ENCODE assay signal across 19 mouse cellular contexts in the genomic region with DNA sequence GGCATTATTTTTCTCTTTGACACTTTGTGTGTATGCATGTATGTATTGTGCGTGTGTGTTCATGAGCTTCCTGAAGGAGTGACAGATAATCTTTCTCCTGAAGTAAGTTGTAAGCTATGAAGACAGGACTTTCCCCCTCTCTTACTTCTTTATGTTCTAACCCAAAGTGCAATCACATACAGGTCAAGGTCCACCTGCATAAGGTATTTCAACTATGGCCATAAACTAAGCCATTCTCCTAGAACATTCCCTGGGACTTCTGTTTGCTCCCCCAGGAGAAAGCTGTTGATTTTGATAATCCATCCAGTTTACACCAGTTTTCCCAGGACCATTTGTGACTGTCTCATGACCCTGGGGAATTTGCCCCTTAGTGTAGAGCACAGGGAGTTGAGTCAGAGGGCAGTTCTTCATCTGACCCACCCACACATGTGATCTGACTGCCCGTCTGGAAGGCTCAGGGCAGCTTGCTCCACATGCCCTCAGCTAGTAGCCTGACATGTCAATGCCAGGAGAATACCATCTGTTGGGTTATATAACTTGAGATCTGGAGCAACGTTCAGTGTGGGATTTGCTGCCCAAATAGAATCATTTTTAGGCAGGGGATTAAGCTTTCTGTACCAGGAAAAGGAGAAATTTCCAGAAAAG. TPM values are rescaled to one million over a fixed set of nuclear protein-coding genes. Genes with fewer than 3 reads are reported as not detected.
DNase-seq lines count a peak whose midpoint lies in the region; ATAC-seq and TF ChIP-seq lines count a peak whose summit lies in the region.
"Had no signal": no experiment of that assay in that cellular context is flagged by ENCODE, and none has a peak within 500 bp of the region (broad histone marks: within the 10 kb centered on the region; RNA-seq: fewer than 3 reads in every experiment).

No protein-coding gene starts in this region.

- ATAC-seq in hindbrain, postnatal 0 days = no peak
- ATAC-seq in hindbrain, embryonic 14.5 days (ENCODE audit: low FRiP score) = no peak
- ATAC-seq: forebrain, embryonic 14.5 days; midbrain, embryonic 15.5 days had no signal

- H3K36me3 ChIP-seq in hindbrain, postnatal 0 days (ENCODE audit: insufficient read depth, low read length) = no peaks in the 10 kb centered on the region
- H3K36me3 ChIP-seq in hindbrain, embryonic 14.5 days (replicated peaks; ENCODE audit: control insufficient read depth, insufficient read depth) = no peaks in the 10 kb centered on the region
- H3K36me3 ChIP-seq: liver, embryonic 15.5 days; midbrain, embryonic 15.5 days; neural tube, embryonic 13.5 days had no signal

- no peak overlapping the region for H3K9ac ChIP-seq in hindbrain, postnatal 0 days (replicated peaks; ENCODE audit: low read length)
- H3K9ac ChIP-seq in hindbrain, embryonic 14.5 days = no peak overlapping the region
- H3K9ac ChIP-seq: liver, embryonic 15.5 days; midbrain, embryonic 15.5 days; neural tube, embryonic 13.5 days had no signal

- H3K27me3 ChIP-seq in hindbrain, postnatal 0 days (ENCODE audit: insufficient read depth, low read length) = no peaks in the 10 kb centered on the region
- H3K27me3 ChIP-seq in hindbrain, embryonic 14.5 days (ENCODE audit: control insufficient read depth, insufficient read depth, low read length) = no peaks in the 10 kb centered on the region
- H3K27me3 ChIP-seq: liver, embryonic 15.5 days; midbrain, embryonic 15.5 days; neural tube, embryonic 13.5 days had no signal

- 0 out of 2 replicates have a peak, but pooled peaks cover 2% of the 10 kb centered on the region for H3K4me1 ChIP-seq in hindbrain, postnatal 0 days (ENCODE audit: insufficient read depth, low read length)
- H3K4me1 ChIP-seq in hindbrain, embryonic 14.5 days (replicated peaks; ENCODE audit: control insufficient read depth, insufficient read depth, low read length) = no peaks in the 10 kb centered on the region
- H3K4me1 ChIP-seq: liver, embryonic 15.5 days; midbrain, embryonic 15.5 days; neural tube, embryonic 13.5 days had no signal

- no peak overlapping the region for H3K4me2 ChIP-seq in hindbrain, postnatal 0 days (ENCODE audit: low read depth, low read length)
- H3K4me2 ChIP-seq in hindbrain, embryonic 14.5 days (replicated peaks) = no peak overlapping the region
- H3K4me2 ChIP-seq: liver, embryonic 15.5 days; midbrain, embryonic 15.5 days; neural tube, embryonic 13.5 days had no signal

- peak; percentile 2 for DNase-seq in hindbrain, postnatal 0 days (ENCODE audit: low spot score)
- no peak for DNase-seq in hindbrain, embryonic 14.5 days (ENCODE audit: low spot score)
- DNase-seq in NIH3T3 (ENCODE audit: low read depth) = peak; percentile 14
- peak; percentile 66 to 70 for DNase-seq in cerebellum, postnatal 10 days
- DNase-seq in retina, postnatal 1 day = peak; percentile 67
- DNase-seq in frontal cortex, postnatal 36 days (ENCODE audit: low spot score in 2 of 2) = no peak
- no peak for DNase-seq in thymus, postnatal 25 days
- no peak for DNase-seq in embryo, embryonic 10 days (ENCODE audit: low spot score)
- DNase-seq: gastrocnemius, adult 2 months; heart, postnatal 14 days; left cerebral cortex, postnatal 4 days; lung, postnatal 4 days; right cerebral cortex, postnatal 14 days; thymus, adult 2 months had no signal

- TF ChIP-seq CTCF in hindbrain, postnatal 0 days (IDR thresholded peaks at IDR 0.05; ENCODE audit: low read depth) = no peak

- no peak overlapping the region for H3K4me3 ChIP-seq in hindbrain, postnatal 0 days (ENCODE audit: low read length)
- no peak overlapping the region for H3K4me3 ChIP-seq in hindbrain, embryonic 14.5 days (replicated peaks; ENCODE audit: low read length)
- H3K4me3 ChIP-seq: gastrocnemius, adult 2 months; liver, embryonic 15.5 days; midbrain, embryonic 15.5 days; neural tube, embryonic 13.5 days had no signal

- WGBS in hindbrain, postnatal 0 days = 65% methylated on average over 3 of the region's 3 CpGs
- 58% methylated on average over 3 of the region's 3 CpGs for WGBS in hindbrain, embryonic 14.5 days

- no peak overlapping the region for H3K27ac ChIP-seq in hindbrain, postnatal 0 days
- no peak overlapping the region for H3K27ac ChIP-seq in hindbrain, embryonic 14.5 days
- H3K27ac ChIP-seq: gastrocnemius, adult 2 months; kidney, postnatal 0 days; liver, embryonic 15.5 days; midbrain, embryonic 15.5 days; neural tube, embryonic 13.5 days had no signal

- no peaks in the 10 kb centered on the region for H3K9me3 ChIP-seq in hindbrain, postnatal 0 days (ENCODE audit: low read length)
- H3K9me3 ChIP-seq in hindbrain, embryonic 14.5 days (ENCODE audit: control insufficient read depth, low read length) = no peaks in the 10 kb centered on the region
- H3K9me3 ChIP-seq: liver, embryonic 15.5 days; midbrain, embryonic 15.5 days; neural tube, embryonic 13.5 days had no signal

RNA-seq across cellular contexts. Expression of gene Hif1a, which starts 27.5 kb away (rescaled TPM):
- total RNA-seq in hindbrain, postnatal 0 days (2014; rRNA removed) = 95.3 and 109 TPM in 2 replicates
- polyA plus RNA-seq in hindbrain, postnatal 0 days (2015; fragmentation: Nextera tagmentation; extraction: Ambion mirVana) = 62.1 and 66.5 TPM in 2 replicates
- polyA plus RNA-seq in hindbrain, embryonic 14.5 days (2014; fragmentation: Nextera tagmentation; extraction: Ambion mirVana) = 103 and 113 TPM in 2 replicates

Comparison
In these comparisons a context has a peak if more than half of its experiments do, and no peak if none do; other contexts are left out.
1. DNase-seq: peak in hindbrain, postnatal 0 days (single experiment), NIH3T3 (single experiment), cerebellum, postnatal 10 days (2 of 2) and retina, postnatal 1 day (single experiment); none in hindbrain, embryonic 14.5 days (single experiment), frontal cortex, postnatal 36 days (0 of 2), thymus, postnatal 25 days (single experiment) and embryo, embryonic 10 days (single experiment).